Mouse (Mus musculus): Measurements from ENCODE around the gene Saa4. TPM values are rescaled to one million over a fixed set of nuclear protein-coding genes. Genes with fewer than 3 reads are reported as not detected.
"Not testable (repeated sequence)": the region's sequence is repeated elsewhere in the genome, so short reads cannot be mapped to it uniquely, and the experiment has no call there.

Gene Saa4
- polyA plus RNA-seq (2016; fragmentation: Nextera tagmentation; extraction: Ambion mirVana): not detected in 2 replicates

- Histone ChIP-seq H3K27me3 (no peaks in the 10 kb centered on the region), H3K9me3 (no peaks in the 10 kb centered on the region), H3K9ac (no peak within 1 kb of the TSS), H3K27ac (no peak within 1 kb of the TSS), H3K4me2 (no peak within 1 kb of the TSS), H3K4me3 (replicated peaks) (no peak within 1 kb of the TSS), H3K4me1 (no peaks in the 10 kb centered on the region), H3K36me3 (replicated peaks) (no peaks in the 10 kb centered on the region)
- ATAC-seq (ENCODE audit: low FRiP score): no peak
- 86% methylated on average over 4 of the region's 4 CpGs for WGBS
Measured at GRCm38 (mm10) chr7:46732458-46732857, at the start of gene Saa4. Gene Saa4, minus strand, starts transcription at chr7:46732603.

- WGBS: 69% methylated on average over 4 of the region's 4 CpGs
- Histone ChIP-seq H3K27me3 (no peaks in the 10 kb centered on the region), H3K4me1 (no peaks in the 10 kb centered on the region), H3K4me2 (no peak overlapping the region), H3K4me3 (replicated peaks) (no peak overlapping the region), H3K9ac (no peak overlapping the region), H3K9me3 (no peaks in the 10 kb centered on the region), H3K36me3 (replicated peaks) (peaks cover 75% of the 10 kb centered on the region), H3K27ac (no peak overlapping the region)
- ATAC-seq (ENCODE audit: low FRiP score): no peak
Measured at GRCm38 (mm10) chr7:46770706-46771105, 38.3 kb upstream of the Saa4 start.

GRCm38 (mm10) chr7:46768451-46768850, 36.0 kb upstream of the Saa4 start:
- Histone ChIP-seq H3K27ac (no peak overlapping the region), H3K4me3 (replicated peaks) (no peak overlapping the region), H3K9ac (no peak overlapping the region), H3K27me3 (no peaks in the 10 kb centered on the region), H3K4me1 (no peaks in the 10 kb centered on the region), H3K4me2 (no peak overlapping the region), H3K36me3 (replicated peaks) (peaks cover 70% of the 10 kb centered on the region), H3K9me3 (no peaks in the 10 kb centered on the region)
- 93% methylated on average over 7 of the region's 7 CpGs for WGBS
- ATAC-seq (ENCODE audit: low FRiP score): no peak

- ATAC-seq (ENCODE audit: low FRiP score): no peak
- H3K9me3 ChIP-seq: no peaks in the 10 kb centered on the region
- H3K27me3 ChIP-seq: no peaks in the 10 kb centered on the region
- no peak overlapping the region for H3K4me2 ChIP-seq
- peaks cover 73% of the 10 kb centered on the region for H3K36me3 ChIP-seq (replicated peaks)
- H3K4me3 ChIP-seq (replicated peaks): no peak overlapping the region
- no peak overlapping the region for H3K27ac ChIP-seq
- H3K9ac ChIP-seq: no peak overlapping the region
- no peaks in the 10 kb centered on the region for H3K4me1 ChIP-seq
Measured at GRCm38 (mm10) chr7:46767371-46767770, 35.0 kb upstream of the Saa4 start.

- H3K4me2 ChIP-seq: no peak overlapping the region
- WGBS: 67% methylated on average over 8 of the region's 8 CpGs
- H3K27ac ChIP-seq: no peak overlapping the region
- no peak for ATAC-seq (ENCODE audit: low FRiP score)
- H3K9me3 ChIP-seq: no peaks in the 10 kb centered on the region
- no peak overlapping the region for H3K4me3 ChIP-seq (replicated peaks)
- peaks cover 80% of the 10 kb centered on the region for H3K36me3 ChIP-seq (replicated peaks)
- H3K27me3 ChIP-seq: no peaks in the 10 kb centered on the region
- H3K4me1 ChIP-seq: no peaks in the 10 kb centered on the region
- H3K9ac ChIP-seq: no peak overlapping the region
Measured at GRCm38 (mm10) chr7:46764672-46765071, 32.3 kb upstream of the Saa4 start.

- no peak for ATAC-seq (ENCODE audit: low FRiP score)
- WGBS: 95% methylated on average over 5 of the region's 5 CpGs
- Histone ChIP-seq H3K4me2 (no peak overlapping the region), H3K27me3 (no peaks in the 10 kb centered on the region), H3K9ac (no peak overlapping the region), H3K4me1 (no peaks in the 10 kb centered on the region), H3K4me3 (replicated peaks) (no peak overlapping the region), H3K27ac (no peak overlapping the region), H3K9me3 (no peaks in the 10 kb centered on the region), H3K36me3 (replicated peaks) (peaks cover 69% of the 10 kb centered on the region)
Measured at GRCm38 (mm10) chr7:46762601-46763000, 30.2 kb upstream of the Saa4 start.

- WGBS: 70% methylated on average over 11 of the region's 11 CpGs
- peaks cover 60% of the 10 kb centered on the region for H3K36me3 ChIP-seq (replicated peaks)
- ATAC-seq (ENCODE audit: low FRiP score): no peak
Measured at GRCm38 (mm10) chr7:46761049-46761795, 28.8 kb upstream of the Saa4 start.

GRCm38 (mm10) chr7:46751490-46751889, 19.1 kb upstream of the Saa4 start, which contains the start of gene Saa2:
Gene Saa2, plus strand, starts transcription at chr7:46751790.
- Histone ChIP-seq H3K27ac (no peak within 1 kb of the TSS), H3K9me3 (no peaks in the 10 kb centered on the region), H3K36me3 (replicated peaks) (no peaks in the 10 kb centered on the region), H3K9ac (no peak within 1 kb of the TSS), H3K4me1 (0 out of 2 replicates have a peak, but pooled peaks cover 5% of the 10 kb centered on the region), H3K4me3 (replicated peaks) (no peak within 1 kb of the TSS), H3K27me3 (no peaks in the 10 kb centered on the region), H3K4me2 (no peak within 1 kb of the TSS)
- ATAC-seq (ENCODE audit: low FRiP score): no peak
- WGBS: 80% methylated on average over 3 of the region's 3 CpGs

More at GRCm38 (mm10) chr7:46761049-46761795, 28.8 kb upstream of the Saa4 start:
- Histone ChIP-seq H3K27me3 (no peaks in the 10 kb centered on the region), H3K9ac (no peak overlapping the region), H3K4me3 (replicated peaks) (no peak overlapping the region), H3K9me3 (no peaks in the 10 kb centered on the region), H3K4me1 (no peaks in the 10 kb centered on the region), H3K4me2 (no peak overlapping the region), H3K27ac (no peak overlapping the region)

- Histone ChIP-seq H3K9me3 (no peaks in the 10 kb centered on the region), H3K27ac (no peak overlapping the region), H3K36me3 (replicated peaks) (no peaks in the 10 kb centered on the region), H3K9ac (no peak overlapping the region), H3K27me3 (no peaks in the 10 kb centered on the region), H3K4me2 (no peak overlapping the region), H3K4me3 (replicated peaks) (no peak overlapping the region), H3K4me1 (0 out of 2 replicates have a peak, but pooled peaks cover 5% of the 10 kb centered on the region)
- no peak for ATAC-seq (ENCODE audit: low FRiP score)
- WGBS: 34% methylated on average over 3 of the region's 3 CpGs
Measured at GRCm38 (mm10) chr7:46748459-46748858, 16.1 kb upstream of the Saa4 start.

GRCm38 (mm10) chr7:46746381-46746780, 14.0 kb upstream of the Saa4 start:
- H3K9me3 ChIP-seq: no peaks in the 10 kb centered on the region
- no peak overlapping the region for H3K4me2 ChIP-seq
- no peak overlapping the region for H3K27ac ChIP-seq
- 94% methylated on average over 7 of the region's 7 CpGs for WGBS
- H3K4me3 ChIP-seq (replicated peaks): no peak overlapping the region
- no peak overlapping the region for H3K9ac ChIP-seq
- no peaks in the 10 kb centered on the region for H3K36me3 ChIP-seq (replicated peaks)
- ATAC-seq (ENCODE audit: low FRiP score): no peak
- 0 out of 2 replicates have a peak, but pooled peaks cover 5% of the 10 kb centered on the region for H3K4me1 ChIP-seq
- no peaks in the 10 kb centered on the region for H3K27me3 ChIP-seq

- Histone ChIP-seq H3K36me3 (replicated peaks) (no peaks in the 10 kb centered on the region), H3K4me2 (no peak overlapping the region), H3K27me3 (no peaks in the 10 kb centered on the region), H3K9ac (no peak overlapping the region), H3K4me1 (0 out of 2 replicates have a peak, but pooled peaks cover 5% of the 10 kb centered on the region), H3K9me3 (no peaks in the 10 kb centered on the region), H3K27ac (no peak overlapping the region), H3K4me3 (replicated peaks) (no peak overlapping the region)
- ATAC-seq (ENCODE audit: low FRiP score): no peak
- 79% methylated on average over 3 of the region's 3 CpGs for WGBS
Measured at GRCm38 (mm10) chr7:46745816-46746215, 13.4 kb upstream of the Saa4 start.

- ATAC-seq (ENCODE audit: low FRiP score); H3K4me3 ChIP-seq (replicated peaks); H3K27ac ChIP-seq; H3K36me3 ChIP-seq (replicated peaks); H3K4me2 ChIP-seq; H3K27me3 ChIP-seq; H3K4me1 ChIP-seq; H3K9me3 ChIP-seq; H3K9ac ChIP-seq: not testable (repeated sequence)
- WGBS: 85% methylated on average over 3 of the region's 3 CpGs
Measured at GRCm38 (mm10) chr7:46742880-46743279, 10.5 kb upstream of the Saa4 start, which contains the start of gene Saa1. Gene Saa1, minus strand, starts transcription at chr7:46742980.

GRCm38 (mm10) chr7:46740041-46740440, 7.6 kb upstream of the Saa4 start:
- not testable (repeated sequence) for H3K4me2 ChIP-seq; H3K27me3 ChIP-seq; H3K27ac ChIP-seq; H3K9me3 ChIP-seq; H3K36me3 ChIP-seq (replicated peaks); H3K4me1 ChIP-seq; H3K4me3 ChIP-seq (replicated peaks); ATAC-seq (ENCODE audit: low FRiP score); H3K9ac ChIP-seq
- 77% methylated on average over 5 of the region's 5 CpGs for WGBS
